Mouse (Mus musculus) 3T3-L1 (cell line): ENCODE results near the gene Pax6.

ENCODE experiments used
- DNase-seq: peaks from one replicate; pipeline ENCODE4 v3.0.0-alpha.2; 2015; ENCODE audit warnings: low read depth, low spot score

Pax6 gene

DNA sequence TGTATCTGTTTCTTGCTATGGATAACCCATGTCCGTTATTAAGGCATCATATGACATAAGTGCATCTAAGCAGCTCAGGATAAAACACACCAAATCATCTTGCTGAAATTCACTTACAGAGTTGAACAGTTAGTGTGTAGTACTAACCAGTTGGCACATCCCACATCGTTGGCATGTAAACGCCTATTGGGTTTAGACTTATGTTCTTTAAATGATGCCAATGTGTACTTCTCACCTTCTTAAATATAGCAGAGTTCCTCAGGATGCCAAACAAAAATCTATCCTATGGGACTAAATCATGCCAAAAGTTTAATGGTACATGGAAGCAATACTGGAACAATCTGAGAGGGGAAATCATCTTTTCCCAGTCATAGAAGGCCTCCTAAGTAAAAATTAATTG lies 62.0 kb downstream of the Pax6 start:
- no peak for DNase-seq

DNA sequence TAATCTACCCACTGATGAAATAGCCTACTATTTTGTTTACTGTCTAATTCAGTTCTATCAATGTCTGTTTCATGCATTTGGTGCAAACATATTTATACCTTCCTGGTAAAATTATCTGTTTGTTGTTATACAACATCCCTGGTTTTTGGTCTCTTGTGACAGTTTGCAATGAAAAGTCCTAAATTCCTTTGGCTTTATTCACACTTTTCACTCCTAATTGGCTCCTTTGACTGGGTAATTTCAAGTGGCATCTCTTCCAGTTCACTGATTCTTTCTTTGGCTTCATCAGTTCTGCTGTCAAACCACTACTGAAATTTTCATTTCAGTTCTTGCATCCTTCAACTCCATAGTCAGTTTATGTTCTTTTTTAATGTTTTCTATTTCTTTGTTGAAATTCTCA lies 67.5 kb downstream of the Pax6 start:
- DNase-seq: no peak

DNA sequence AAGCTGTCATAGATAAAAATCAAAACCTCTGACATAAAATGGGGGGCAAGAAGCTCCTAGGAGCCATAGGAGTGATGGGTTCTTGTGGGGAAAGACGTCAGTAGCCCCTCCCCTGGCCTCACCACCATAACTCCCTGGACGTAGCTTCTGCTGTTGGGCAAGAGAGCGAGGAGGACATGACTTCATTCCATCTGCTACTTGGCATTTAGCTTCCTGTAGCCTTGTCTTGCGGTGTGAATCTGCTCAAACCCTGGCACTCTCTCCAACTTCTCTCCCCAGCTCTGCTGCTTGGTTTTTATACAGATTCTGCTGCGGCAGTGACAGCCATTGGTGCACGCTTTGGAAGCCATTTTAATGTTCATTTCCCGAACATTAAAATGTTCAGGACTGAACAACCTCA lies 78.2 kb downstream of the Pax6 start:
- DNase-seq: no peak
